Mouse (Mus musculus) c-Kit-positive CD71-positive TER-119-positive erythroid progenitor cells, embryonic 14.5 days (primary cell): ENCODE measurements at regions not wholly inside any gene's neighbourhood (a gene's known extent, or its start where the extent isn't known, plus 50 kb on each side); places are given as distances from the start of the nearest gene placed in this dataset.
A peak's percentile ranks its signal among the peaks of the same experiment; 100 is the strongest.

ENCODE experiments used
- DNase-seq: peaks from one replicate; pipeline ENCODE4 v3.0.0-alpha.2; 2013; ENCODE audit warnings: low spot score

GRCm38 (mm10) chr13:119358696-119359095 is 69.7 kb upstream of the Paip1 start:
- no peak for DNase-seq

GRCm38 (mm10) chr13:119363379-119363778 is 65.0 kb upstream of the Paip1 start:
- DNase-seq, result peak; percentile 47

- no peak for DNase-seq
Observed at GRCm38 (mm10) chr13:119364160-119364559, 64.2 kb upstream of the Paip1 start.

- DNase-seq, result no peak
Observed at GRCm38 (mm10) chr13:119367544-119367943, 60.9 kb upstream of the Paip1 start.

GRCm38 (mm10) chr13:119378404-119379037 is 49.9 kb upstream of the Paip1 start:
- peak; percentile 60 for DNase-seq
